Mouse (Mus musculus) neural tube, embryonic 13.5 days (tissue): Measurements from ENCODE around the gene Lrig1. TPM values are rescaled to one million over a fixed set of nuclear protein-coding genes. Genes with fewer than 3 reads are reported as not detected.
"Not testable (repeated sequence)": the region's sequence is repeated elsewhere in the genome, so short reads cannot be mapped to it uniquely, and the experiment has no call there.

Experiments
- ATAC-seq: fragments of 200-750 bp; cut with Nextera tagmentation; 2 replicates; pipeline ENCODE4 v1.8.0; 2017; ENCODE audit warnings: low read depth, mild to moderate bottlenecking, moderate TSS enrichment, moderate library complexity
- H3K27ac ChIP-seq: fragments of 300-500 bp; sonication (generic); replicated peaks from 2 replicates; pipeline ENCODE4 v1.5.1; 2015; ENCODE audit warnings: moderate library complexity, mild to moderate bottlenecking, inconsistent platforms
- H3K27me3 ChIP-seq: fragments of 300-500 bp; sonication (generic); 2 replicates; pipeline ENCODE4 v1.6.1; 2015; ENCODE audit warnings: mild to moderate bottlenecking, inconsistent platforms
- H3K36me3 ChIP-seq: fragments of 300-500 bp; sonication (generic); 2 replicates; pipeline ENCODE4 v1.6.1; 2015; ENCODE audit warnings: mild to moderate bottlenecking, inconsistent platforms
- H3K4me1 ChIP-seq: fragments of 300-500 bp; sonication (generic); replicated peaks from 2 replicates; pipeline ENCODE4 v1.6.1; 2015; ENCODE audit warnings: inconsistent platforms
- H3K4me2 ChIP-seq: fragments of 300-500 bp; sonication (generic); 2 replicates; pipeline ENCODE4 v1.6.1; 2015; ENCODE audit warnings: inconsistent platforms, mild to moderate bottlenecking, moderate library complexity
- H3K4me3 ChIP-seq: fragments of 300-500 bp; sonication (generic); 2 replicates; pipeline ENCODE4 v1.5.1; 2015; ENCODE audit warnings: mild to moderate bottlenecking, inconsistent platforms
- H3K9ac ChIP-seq: fragments of 300-500 bp; sonication (generic); 2 replicates; pipeline ENCODE4 v1.6.1; 2015; ENCODE audit warnings: moderate library complexity, mild to moderate bottlenecking, inconsistent platforms
- H3K9me3 ChIP-seq: fragments of 300-500 bp; sonication (generic); 2 replicates; pipeline ENCODE4 v1.6.1; 2016; ENCODE audit warnings: inconsistent platforms
- WGBS: fragments of 180-500 bp; shearing (Covaris S2); methylation state at CpG from one replicate; pipeline ENCODE4 v1.1.7; 2015; 5-methylcytosine and 5-hydroxymethylcytosine counted together
- microRNA-seq: library from miRNA; unstranded; fragments of <30 nt; microRNA quantifications from one replicate; pipeline ENCODE4, GENCODE M21; 2016
- polyA plus RNA-seq: library from polyadenylated mRNA; unstranded; fragments of >200 nt; fragmentation: Nextera tagmentation; extraction: Ambion mirVana; gene quantifications from 2 replicates; pipeline ENCODE4 v1.2.1, GENCODE M21; 2015

Gene Lrig1
- polyA plus RNA-seq, 1 experiment from 2014 or later = 12.9 TPM

- Histone ChIP-seq H3K4me1 (peaks cover 22% of the 10 kb centered on the region; the same call in 1 of the 2 replicates), H3K9ac (no peak overlapping the region), H3K36me3 (no peaks in the 10 kb centered on the region), H3K4me3 (no peak overlapping the region), H3K27ac (peak overlapping the region; percentile 49; the same call in 1 of the 2 replicates), H3K4me2 (no peak overlapping the region), H3K9me3 (peaks cover 6% of the 10 kb centered on the region; the same call in 1 of the 2 replicates), H3K27me3 (no peaks in the 10 kb centered on the region)
- peak; percentile 38; the same call in 1 of the 2 replicates for ATAC-seq
- 35% methylated on average over 9 of the region's 9 CpGs for WGBS
These were observed 124.3 kb downstream of the Lrig1 start for GRCm38 (mm10) chr6:94575526-94576166.

DNA sequence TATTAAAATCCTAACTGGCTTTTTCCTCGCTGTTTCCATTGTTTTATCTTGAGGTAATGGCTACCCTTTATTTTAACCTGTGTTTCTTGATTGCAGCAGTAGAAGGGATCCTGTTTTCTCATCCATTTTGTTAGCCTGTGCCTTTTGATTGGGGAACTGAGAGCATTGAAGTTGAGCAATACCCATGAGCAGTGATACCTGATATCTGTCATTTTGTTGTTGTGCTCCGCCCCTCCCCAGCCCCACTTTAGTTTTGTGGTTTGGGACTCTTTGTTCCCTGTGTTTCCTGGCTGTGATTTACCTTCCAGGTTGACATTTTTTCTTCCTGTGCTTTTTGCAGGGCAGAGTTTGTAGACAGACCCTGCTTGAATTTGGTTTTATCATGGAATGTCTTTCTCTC lies 131.9 kb downstream of the Lrig1 start:
- Histone ChIP-seq H3K4me3 (no peak overlapping the region), H3K9ac (no peak overlapping the region), H3K4me1 (no peaks in the 10 kb centered on the region), H3K27ac (no peak overlapping the region), H3K27me3 (no peaks in the 10 kb centered on the region), H3K36me3 (no peaks in the 10 kb centered on the region), H3K4me2 (no peak overlapping the region), H3K9me3 (peaks cover 6% of the 10 kb centered on the region; the same call in 1 of the 2 replicates)
- ATAC-seq = no peak
- 88% methylated on average over 2 of the region's 2 CpGs for WGBS

- WGBS = 92% methylated on average over 2 of the region's 2 CpGs
- no peak for ATAC-seq
These were observed 134.2 kb downstream of the Lrig1 start for GRCm38 (mm10) chr6:94565766-94566165.

DNA sequence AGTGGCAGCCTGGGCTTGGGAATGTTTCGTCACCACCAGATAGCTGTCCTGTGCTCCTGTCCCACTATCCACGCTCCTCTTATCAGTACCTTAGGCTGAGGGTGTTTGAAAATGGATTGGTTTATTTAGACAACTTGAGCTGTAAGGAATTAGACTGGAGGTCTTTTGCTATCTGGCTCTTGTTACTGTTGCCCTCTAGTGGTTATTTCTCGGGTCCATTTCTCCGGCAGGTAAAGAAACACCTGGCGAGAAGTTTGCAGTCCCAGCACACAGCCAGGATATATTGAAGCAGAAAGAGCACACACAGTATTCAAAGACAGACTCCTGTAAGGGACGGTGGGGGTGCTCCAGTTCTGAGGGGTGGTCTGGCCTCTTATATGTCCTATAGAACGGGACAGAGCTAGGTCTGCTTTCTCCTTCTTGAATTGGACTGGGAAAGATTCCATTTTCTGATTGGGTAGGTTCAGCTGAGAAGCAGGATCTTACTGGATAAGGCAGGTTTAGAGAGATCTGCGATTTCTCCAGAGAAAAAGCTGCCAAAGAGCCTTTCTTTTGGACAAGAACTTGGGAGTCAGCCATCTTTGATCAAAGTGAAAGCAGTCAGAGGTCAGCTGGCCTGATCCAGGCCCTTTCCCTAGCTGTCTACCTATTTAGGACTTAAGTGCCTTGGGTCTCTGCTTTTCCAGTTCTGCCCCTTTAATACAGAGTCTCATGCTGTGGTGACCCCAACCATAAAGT lies 136.6 kb downstream of the Lrig1 start:
- H3K4me1 ChIP-seq = no peaks in the 10 kb centered on the region
- H3K4me3 ChIP-seq = no peak overlapping the region
- H3K9ac ChIP-seq = no peak overlapping the region
- no peak for ATAC-seq
- H3K4me2 ChIP-seq = no peak overlapping the region
- H3K27ac ChIP-seq = no peak overlapping the region
- H3K27me3 ChIP-seq = no peaks in the 10 kb centered on the region
- no peaks in the 10 kb centered on the region for H3K36me3 ChIP-seq
- no peaks in the 10 kb centered on the region for H3K9me3 ChIP-seq
- 69% methylated on average over 8 of the region's 8 CpGs for WGBS

More at GRCm38 (mm10) chr6:94565766-94566165, 134.2 kb downstream of the Lrig1 start:
- Histone ChIP-seq H3K4me2 (no peak overlapping the region), H3K9me3 (no peaks in the 10 kb centered on the region), H3K27me3 (no peaks in the 10 kb centered on the region), H3K4me1 (no peaks in the 10 kb centered on the region), H3K4me3 (no peak overlapping the region), H3K9ac (no peak overlapping the region), H3K36me3 (no peaks in the 10 kb centered on the region), H3K27ac (no peak overlapping the region)

DNA sequence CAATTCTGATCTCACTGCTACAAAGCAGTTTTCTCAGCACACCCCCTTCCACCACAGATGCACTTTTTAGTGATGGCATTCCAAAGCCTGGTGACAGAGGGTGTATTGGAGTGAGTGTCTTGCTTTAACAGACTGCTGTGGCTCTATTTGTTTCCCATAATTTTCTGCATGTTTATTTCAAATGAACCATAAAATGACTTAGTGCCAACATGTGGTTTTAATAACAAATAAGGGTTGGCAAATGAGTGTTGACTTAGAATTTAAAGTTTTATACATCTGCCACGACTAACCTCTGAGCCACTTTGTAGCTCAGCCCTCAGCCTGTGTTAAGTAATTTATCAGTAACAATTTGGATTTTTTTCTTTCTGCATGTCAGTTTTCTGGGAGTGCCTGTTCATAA lies 138.6 kb downstream of the Lrig1 start:
- Histone ChIP-seq H3K9me3 (no peaks in the 10 kb centered on the region), H3K4me1 (no peaks in the 10 kb centered on the region), H3K4me3 (no peak overlapping the region), H3K9ac (no peak overlapping the region), H3K36me3 (no peaks in the 10 kb centered on the region), H3K27ac (no peak overlapping the region), H3K4me2 (no peak overlapping the region), H3K27me3 (no peaks in the 10 kb centered on the region)
- WGBS = 64% methylated on average over 1 of the region's 1 CpGs
- no peak for ATAC-seq

DNA sequence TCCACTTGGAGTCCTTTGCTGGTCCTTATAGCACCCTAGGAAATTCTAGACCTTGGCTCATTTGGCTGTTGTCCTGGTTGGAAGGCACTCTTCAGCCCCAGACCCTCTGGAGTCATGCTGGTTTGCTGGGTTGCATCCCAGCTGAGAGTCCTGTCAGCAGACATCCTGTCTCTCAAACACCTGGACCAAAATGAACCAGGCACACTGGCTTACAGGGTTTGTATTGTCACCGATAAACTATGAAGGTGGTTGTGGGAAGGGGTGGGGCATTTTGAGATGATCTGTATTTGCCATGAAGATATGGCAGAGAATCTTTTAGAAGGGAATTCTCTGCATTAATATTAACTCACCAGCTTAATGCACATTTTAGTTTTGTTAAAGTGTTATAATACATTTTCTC lies 139.1 kb downstream of the Lrig1 start:
- Histone ChIP-seq H3K36me3 (no peaks in the 10 kb centered on the region), H3K9me3 (no peaks in the 10 kb centered on the region), H3K4me2 (no peak overlapping the region), H3K27me3 (no peaks in the 10 kb centered on the region), H3K27ac (no peak overlapping the region), H3K4me3 (no peak overlapping the region), H3K9ac (no peak overlapping the region), H3K4me1 (no peaks in the 10 kb centered on the region)
- 97% methylated on average over 1 of the region's 1 CpGs for WGBS
- ATAC-seq = no peak

DNA sequence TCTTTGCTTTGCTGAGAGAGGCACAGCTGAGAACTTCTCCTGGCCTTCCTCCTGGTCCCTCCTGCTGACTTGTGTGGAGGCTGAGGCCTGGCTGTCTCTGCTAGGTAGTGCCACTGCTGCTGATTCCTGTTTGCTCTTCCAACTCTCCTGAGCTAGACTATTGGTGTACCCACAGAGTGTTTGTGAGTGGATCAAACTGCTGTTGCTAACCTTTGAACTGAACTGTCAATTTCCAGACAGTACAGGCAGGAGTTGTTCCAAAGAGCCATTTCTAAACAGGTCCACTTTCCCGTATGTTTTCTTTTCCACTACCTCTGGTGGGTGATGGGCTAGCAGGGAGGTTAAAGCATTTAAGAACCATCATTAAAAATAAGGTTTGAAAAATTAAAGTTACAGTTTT lies 141.4 kb downstream of the Lrig1 start:
- not testable (repeated sequence) for H3K36me3 ChIP-seq, H3K27ac ChIP-seq, H3K9ac ChIP-seq, H3K27me3 ChIP-seq, H3K4me1 ChIP-seq, H3K4me2 ChIP-seq, H3K4me3 ChIP-seq, ATAC-seq, H3K9me3 ChIP-seq
- 65% methylated on average over 1 of the region's 1 CpGs for whole genome bisulfite sequencing

Small RNA genes lying within 50 kb of the gene (microRNA-seq; reads per million reads assigned to microRNA genes)
- not detected for gene Mir7041

Other genes with a start within 250 kb of the Lrig1 start
- gene Slc25a26, start 199.8 kb downstream of the Lrig1 start, polyA plus RNA-seq = 8.1 and 8.7 TPM in 2 replicates